Mouse (Mus musculus): Measurements from ENCODE around the gene Pgc.

Pgc gene

DNA sequence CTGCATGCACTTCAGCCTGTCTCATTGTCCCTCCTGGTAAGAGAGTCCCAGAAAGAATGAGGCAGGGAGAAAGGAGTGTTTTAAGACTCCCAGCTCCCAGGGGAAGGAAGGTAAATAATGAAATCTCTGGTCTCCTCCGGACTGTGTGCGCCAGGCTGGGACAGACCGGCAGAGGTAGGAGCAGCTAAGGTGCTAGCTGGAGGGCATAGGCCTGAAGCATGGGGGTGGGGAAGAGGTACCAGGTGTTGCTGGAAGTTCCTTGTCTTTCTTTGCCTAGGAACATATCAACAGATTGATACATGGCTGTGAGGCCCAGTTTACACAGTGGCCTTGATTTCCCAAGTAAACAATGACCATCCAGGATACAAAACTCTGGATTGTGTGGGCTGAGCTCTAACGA lies 17.7 kb upstream of the Pgc start:
- DNase-seq (ENCODE audit: low read depth, low spot score): no peak

DNA sequence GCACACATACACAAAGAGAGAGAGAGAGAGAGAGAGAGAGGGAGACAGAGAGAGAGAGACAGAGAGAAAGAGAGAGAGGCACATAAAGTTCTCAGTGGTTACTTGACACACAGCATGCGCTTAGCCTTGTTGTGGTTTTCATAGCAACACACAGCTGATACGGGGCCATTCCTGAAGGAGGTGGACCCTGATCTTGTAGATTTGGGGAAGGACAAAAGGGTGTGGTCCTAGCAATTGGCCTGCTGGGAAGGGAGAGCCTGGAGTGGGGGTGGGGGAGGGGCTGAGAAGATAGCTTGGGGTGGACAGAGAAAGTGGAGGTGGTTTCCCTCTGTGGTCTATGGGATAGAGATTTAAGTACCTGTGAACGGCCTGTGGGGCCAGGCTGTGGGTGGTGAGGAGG lies 16.6 kb upstream of the Pgc start:
- DNase-seq (ENCODE audit: low read depth, low spot score): no peak

DNA sequence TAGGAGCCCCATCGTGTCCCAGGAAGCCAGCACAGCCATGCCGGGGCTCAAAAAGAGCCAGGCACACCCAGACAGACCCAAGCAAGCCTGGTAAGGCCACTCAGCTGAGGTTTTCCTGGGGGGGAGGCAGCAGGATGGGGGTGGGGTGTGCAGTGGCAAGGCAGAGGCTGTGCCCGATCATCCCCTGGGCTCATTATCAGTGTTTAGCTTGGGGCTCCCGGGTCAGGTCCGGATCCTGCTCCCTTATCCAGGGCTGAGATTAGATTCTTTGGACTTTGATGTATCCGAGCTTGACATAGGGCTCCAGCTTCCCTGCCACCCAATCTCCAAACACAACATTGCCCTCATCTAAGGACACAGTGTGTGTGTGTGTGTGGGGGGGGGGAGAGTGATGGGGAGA lies 14.8 kb upstream of the Pgc start:
- no peak for DNase-seq (ENCODE audit: low read depth, low spot score)

DNA sequence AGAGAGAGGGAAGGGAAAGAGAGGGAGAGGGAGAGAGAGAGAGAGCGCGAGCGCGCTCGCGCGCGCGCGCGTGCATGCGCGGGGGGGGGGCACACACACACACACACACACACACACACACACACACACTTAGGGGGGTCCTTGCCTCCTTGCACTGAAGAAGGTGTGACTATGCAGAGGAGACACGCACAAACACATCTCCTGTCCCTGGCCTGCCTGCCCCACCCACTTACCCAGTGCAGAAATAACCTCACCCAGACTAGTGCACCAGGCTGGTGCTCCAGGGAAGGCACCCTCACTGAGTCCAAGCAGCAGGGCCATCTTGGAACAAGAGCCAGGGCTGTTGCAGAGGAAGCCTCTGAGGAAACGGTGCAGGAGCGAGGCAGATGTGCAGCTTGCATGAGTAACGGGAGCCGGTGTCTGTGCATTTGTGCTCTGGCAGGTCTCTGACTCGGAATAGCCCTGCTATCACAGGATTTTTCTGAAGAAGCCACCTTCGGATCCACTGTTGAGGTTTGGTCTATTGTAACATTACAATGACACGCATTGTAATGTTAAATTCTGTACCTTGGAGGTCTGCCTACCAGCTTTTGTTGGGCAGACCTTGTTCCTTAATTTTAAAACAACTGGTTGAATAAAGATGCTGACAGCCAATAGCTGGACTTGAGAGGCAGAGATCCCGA lies 13.6 kb upstream of the Pgc start:
- DNase-seq (ENCODE audit: low read depth, low spot score): no peak

DNA sequence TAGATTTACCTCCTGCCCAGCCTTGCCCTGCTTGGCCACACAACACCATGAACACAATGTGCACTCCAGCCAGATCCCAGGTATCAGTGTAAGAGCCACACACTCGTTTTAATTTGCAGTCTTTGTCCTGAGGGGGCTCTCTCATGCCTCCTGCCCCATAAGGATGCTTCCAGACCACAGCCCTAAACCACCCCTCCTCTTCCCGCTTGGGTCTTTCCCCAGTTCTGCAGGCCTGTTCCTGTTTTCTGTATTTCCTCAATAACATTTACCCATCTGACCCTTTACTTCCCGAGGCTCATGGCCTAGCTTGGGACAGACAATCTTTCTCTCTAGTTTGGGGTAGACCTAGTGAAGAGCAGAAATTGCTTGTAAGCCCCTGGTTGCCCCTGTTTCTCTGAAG lies 11.6 kb upstream of the Pgc start:
- DNase-seq (ENCODE audit: low read depth, low spot score): no peak

DNA sequence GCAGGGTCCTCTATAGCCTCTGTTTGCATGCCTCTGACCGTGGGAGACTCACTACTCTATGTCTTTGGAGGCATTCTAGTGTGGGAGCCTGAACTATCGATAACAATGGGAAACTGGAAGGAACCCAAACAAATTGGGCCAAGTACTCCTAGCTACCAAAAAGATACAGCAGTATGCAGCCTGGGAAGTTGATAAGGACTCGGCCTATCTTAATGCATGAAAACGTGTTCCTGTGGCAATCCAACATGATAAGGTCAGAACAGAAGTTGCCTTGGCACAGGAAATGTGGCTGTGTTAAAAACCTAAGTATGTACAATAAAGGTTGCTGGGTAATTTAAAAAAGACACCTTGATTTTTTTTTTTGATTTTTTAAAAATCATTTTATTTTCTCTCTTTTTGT lies 5.5 kb upstream of the Pgc start:
- no peak for DNase-seq (ENCODE audit: low read depth, low spot score)

DNA sequence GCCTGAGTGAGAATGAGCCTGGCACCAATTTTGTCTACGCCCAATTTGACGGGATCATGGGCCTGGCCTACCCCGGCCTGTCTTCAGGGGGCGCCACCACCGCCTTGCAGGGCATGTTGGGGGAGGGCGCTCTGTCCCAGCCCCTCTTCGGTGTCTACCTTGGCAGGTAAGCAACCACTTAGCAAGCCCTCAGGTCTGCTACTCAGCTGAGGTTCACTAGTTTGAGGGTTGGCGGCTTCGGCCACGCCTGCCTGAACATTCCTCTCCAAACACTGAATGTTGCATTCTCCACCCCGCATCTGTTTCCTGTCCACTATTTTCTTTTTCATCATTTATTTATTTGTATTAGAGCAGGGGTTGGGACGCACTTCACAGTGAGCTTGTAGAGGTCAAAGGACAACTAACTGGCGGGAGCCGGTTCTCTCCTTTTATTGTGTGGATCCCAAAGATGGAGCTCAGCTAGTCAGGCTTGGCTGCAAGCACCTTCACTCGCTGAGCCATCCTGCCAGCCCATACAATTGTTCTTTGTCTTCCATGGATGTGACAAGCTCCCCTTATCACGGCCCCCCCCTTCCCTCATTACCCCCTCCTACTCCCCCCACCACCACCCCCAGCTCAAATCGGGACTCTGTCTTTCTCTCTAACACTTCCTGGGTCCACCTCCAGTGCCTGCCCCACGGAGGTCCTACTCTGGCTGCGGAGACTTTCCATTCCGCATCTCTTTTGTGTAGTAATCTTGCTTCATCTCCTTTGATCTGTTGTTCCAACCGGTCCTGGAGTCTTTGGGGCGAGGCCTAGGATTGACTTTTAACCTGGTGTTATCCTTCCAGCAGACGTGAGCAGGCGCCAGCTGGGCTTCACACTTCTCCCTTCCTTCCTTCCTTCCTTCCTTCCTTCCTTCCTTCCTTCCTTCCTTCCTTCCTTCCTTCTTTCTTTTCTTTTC lies 4.3 kb downstream of the Pgc start:
- DNase-seq (ENCODE audit: low read depth, low spot score): no peak

DNA sequence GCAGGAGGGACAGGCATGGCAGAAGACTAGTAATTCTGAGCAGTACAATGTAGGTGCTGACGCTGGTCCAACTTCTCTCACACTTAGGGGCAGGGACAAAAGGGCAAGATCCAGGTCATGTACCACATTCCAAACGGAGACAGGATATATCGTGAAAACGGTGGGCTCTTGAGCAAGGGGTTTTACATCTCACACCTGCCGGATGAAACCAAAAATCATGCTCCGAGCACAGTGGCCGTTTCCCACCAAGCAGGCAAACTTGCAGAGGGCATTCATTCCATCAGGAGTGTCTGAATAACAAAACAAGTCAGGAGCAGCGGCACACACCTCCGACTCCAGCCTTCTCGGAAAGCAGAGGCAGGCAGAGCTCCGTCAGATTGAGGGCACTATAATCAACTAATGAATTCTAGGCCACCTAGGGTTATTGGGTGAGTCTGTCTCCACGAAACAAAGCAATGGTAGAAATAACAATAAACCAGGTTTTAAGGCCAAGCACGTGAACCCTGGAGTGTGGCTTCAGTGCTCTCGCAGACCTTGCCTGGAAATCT lies 9.0 kb downstream of the Pgc start:
- DNase-seq (ENCODE audit: low read depth, low spot score): no peak

DNA sequence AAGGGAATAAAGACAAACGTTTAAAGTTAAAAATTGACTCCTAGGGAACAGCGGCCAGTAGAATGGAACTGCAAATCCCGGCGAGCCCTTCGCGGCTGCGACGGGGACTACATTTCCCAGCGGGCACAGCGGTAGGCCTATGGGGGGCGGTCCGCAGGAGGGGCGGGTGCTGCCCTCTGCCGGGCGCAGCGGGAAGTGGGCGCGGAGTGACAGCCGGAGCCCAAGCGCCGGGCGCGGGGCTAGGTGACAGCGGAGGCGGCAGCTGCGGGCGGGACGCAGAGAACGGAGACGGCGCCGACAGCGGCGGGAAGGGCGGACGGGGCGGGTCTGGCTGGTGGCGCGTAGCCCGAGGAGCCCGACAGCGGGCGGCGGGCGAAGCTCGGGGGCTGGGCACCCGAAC lies 10.2 kb downstream of the Pgc start, which contains the start of gene Tfeb:
Tfeb (plus strand) TSS at position 175 of the 400 bp plus-strand sequence.
- no peak for DNase-seq (ENCODE audit: low read depth, low spot score)

DNA sequence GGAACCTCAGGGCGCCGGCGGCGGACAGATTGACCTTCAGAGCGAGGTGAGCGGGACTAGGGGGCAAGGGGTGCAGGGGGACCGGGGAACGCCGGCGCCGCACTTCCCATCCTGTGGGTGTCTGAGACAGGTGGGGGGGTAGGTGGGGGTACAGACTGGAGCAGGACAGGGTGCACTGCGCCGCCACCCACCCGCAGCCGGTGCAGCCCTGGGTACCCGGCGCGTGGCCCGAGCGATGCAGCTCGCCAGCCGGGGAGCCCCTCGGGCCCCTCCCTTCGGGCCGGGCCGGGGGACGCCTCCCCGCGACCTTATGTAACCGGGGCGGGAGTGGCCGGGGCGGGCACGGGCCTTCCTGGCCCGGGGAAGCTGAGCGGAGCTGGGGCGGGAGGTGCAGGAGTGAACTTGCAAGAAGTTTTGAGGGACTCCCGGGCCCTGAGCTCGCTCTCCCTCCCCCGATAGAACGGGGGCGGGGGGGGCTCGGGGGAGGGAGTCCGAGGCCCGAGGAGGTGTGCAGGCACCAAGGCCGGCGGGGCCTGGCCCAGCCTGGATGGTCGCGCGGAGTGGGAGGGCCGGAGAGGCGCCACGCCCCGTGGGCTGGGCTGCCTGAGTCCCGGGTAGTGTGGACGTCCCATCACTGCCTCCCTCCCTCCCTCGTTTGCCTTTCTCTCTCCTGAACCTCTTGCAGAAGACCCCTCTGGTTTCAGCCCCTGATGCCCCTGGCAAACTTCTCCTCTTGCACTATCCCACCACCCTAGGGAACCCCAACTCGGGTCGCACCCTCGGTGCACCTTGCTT lies 10.8 kb downstream of the Pgc start:
- DNase-seq (ENCODE audit: low read depth, low spot score): no peak

DNA sequence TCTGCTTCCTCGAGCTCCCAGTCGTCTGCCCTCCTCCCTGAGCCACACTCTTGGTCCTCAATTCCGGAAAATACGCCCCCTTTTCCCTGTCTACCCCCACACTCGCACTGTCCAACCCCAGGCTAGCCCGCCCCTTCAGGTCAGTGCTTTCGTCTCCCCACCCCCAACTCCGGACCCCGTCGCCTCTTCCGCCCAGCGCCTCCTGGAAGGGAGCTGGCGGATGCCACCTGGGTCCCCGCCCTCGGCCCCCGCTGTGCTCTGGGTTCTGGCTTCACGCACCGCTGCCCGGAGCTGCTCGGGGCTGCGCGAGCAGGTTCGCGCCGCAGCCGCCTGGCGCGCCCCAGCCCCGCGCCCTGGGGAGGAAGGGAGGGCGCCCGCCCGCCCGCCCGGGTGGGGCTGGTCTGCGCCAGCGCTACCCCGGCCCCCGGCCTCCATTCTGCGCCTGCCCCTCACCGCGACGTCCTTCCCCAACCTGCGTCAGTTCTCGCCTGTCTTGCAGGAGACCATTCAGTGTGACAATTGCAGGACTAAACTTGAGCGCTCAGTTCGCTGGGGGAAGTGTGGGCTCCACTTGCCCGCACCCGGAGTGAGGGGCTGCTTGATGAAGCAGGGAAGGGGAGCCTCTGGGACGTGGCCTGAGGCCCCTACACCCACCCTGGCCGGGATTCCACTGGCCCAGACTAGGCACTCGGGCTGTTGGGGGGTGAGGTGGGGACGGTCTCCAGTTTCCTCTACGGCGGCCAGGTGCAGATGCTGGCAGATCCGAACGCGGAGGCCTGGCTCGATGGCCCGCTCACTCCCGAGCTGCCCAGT lies 11.6 kb downstream of the Pgc start:
- no peak for DNase-seq (ENCODE audit: low read depth, low spot score)

DNA sequence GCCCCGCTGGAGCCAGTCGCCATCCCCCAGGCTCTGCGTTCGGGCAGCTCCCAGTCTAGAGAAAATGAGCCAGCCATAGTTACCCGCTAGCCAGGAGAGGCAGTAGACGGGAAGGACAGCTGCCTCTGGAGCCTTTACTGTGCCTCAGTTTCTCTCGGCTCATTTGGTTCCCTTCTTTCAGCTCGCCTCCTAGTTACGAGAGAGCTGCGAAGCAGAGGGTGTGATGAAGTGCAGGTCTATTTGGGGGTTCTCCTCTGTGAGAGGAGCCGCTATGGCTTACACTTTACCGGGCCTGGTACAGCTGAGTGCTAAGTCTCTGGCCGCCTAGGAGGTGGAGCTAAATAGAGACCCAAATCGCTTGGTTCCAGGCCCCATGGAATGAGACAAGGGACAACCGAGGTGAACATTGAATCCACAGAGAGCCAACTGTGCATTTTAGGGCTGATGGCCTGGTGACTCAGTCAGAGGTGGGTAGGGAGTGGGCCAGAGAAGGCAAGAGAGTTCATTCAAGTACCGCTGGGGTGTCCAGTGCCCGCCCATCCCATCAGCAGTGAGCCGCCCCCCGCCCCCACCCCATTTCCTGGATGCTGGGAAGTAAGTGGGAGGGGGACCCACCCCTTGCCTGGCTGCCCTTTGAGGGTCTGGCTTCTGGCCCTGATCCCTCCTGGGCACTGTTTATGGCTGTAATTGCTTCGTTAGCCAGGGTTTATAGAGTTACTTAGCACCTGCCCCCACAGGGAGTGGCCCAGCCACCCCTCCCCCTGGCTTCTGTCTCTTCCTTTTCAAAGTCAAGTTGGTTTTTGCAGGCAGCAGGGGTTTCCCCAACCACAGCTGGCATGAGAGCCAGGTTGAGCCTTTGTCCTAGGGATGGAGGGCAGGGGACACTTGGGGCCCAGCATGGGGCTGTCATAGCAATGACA lies 12.5 kb downstream of the Pgc start:
- no peak for DNase-seq (ENCODE audit: low read depth, low spot score)

DNA sequence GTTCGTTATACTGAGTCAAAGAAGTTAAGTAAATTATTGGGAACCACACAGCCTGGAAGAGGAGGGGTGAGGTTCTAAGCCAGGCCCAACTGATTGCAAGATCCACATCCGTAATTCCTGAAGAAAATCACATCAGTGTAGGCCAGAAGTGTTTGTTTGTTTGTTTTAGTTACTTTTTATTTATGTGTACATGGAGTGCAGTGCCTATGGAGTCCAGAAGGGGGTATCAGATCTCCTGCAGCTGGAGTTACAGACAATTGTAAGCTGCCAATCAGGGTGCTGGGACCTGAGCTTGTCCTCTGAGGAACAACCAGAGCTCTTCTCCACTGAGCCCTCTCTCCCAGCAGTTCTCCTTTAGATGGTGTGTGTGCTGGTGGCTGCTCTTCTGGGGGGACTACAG lies 13.5 kb downstream of the Pgc start:
- DNase-seq (ENCODE audit: low read depth, low spot score): no peak

DNA sequence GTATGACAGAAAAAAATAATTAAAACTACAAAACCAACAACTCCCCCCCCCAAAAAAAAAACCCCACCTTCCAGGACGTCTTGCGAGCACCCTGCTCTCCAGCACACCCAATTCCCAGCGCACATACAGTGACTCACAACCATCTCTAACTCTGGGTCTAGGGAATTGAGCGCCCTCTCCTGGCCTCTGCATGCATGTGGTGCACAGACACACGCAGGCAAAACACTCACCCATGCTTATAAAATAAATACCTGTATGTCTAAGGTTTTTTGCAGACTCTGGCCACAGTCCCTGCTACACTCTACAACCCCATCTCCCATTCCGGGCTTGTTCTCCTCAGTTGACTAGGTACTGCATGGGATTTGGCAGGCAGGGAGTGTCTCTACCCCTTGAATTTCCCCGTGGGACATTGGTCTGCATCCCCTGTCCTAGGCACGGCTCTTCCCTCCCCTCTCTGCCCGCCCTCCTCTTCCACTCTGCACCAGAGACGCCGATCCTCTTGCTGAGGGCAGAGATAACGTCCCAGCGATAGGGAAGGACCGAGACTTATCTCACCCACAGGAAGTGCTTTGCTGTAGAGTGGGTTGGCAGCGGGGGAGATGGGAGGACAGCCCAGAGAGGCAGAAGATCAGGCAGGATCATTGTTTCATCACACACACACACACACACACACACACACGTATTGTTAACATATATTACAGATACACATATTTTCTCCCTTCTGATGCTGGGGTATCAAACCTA lies 16.5 kb downstream of the Pgc start:
- no peak for DNase-seq (ENCODE audit: low read depth, low spot score)

DNA sequence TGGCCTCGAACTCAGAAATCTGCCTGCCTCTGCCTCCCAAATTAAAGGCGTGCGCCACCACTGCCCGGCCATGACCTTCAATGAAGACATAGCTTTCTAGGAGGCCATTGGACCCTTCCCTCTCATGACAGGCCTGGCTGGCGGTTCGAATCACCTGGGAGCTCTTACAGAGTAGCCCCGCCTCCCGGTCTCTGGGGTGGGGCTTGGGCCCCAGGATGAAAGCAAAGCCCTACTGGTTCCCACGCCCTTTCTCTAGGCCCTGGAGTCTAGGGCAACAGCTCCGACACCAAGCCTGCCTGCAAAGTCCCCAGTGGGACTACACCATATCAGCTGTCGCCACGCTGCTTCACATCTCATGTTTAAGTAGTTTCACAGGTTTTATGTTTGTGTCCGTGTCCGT lies 17.4 kb downstream of the Pgc start:
- no peak for DNase-seq (ENCODE audit: low read depth, low spot score)

DNA sequence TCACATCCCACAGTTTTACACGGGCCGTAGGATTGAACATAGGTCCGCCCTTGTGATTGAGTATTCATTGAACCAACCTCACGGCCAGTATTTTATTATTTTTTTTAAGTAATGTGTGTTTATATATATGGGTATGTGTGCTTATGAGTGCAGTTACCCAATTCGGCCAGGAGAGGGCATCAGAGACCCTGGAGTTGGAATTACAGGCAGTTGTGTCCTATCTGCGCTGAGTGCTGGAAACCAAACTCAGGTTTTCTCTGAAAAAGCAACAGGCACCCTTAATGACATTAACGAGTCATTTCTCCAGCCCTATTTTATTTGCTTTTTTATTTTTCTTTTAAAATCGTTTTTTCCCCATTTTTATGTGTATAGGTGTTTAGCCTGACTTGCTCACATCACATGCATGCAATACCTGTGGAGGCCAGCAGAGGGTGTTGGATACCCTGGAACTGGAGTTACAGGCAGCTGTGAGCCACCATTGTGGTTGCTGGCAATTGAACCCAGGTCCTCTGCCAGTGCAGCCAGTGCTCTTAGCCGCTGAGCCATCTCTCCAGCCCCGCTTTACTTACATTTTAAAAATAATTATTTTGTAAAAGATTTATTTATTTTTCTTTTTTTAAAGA lies 18.2 kb downstream of the Pgc start:
- no peak for DNase-seq (ENCODE audit: low read depth, low spot score)

DNA sequence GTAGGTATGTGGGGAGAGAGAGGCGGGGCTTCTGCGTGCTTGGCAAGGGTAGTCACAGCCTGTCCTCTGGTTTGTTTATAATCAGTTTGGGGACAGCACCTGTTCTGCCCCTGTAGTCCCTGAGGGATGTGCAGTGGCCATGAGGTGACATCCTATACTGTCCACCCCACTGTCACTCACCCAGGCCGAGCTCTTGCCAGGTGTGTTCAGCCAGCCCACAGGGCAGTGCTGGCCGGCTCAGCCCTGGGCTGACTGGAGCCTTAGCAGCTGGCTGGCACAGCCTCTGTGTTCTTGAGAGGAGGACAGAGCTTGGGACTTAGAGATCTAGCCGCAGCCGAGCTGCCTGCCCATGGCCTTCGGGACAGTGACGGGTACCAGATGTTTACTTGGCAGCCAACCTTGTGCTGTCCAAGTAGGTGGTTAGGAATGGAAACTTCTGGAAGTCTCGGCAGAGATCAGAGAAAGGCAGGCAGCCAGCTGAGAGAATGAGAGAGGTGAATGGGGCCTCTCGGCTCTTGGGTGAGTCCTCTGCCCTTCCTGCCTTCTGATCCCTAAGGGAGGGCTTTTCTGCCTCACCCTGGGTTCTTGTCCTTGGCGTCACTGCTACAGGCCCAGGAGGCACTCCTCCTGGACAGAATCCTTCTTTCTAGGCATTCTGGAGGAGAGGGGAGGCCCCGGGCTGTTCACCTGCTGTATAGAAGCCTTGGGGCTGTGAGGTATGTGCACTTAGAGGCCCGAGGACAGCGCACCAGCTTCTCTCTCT lies 22.3 kb downstream of the Pgc start:
- no peak for DNase-seq (ENCODE audit: low read depth, low spot score)

DNA sequence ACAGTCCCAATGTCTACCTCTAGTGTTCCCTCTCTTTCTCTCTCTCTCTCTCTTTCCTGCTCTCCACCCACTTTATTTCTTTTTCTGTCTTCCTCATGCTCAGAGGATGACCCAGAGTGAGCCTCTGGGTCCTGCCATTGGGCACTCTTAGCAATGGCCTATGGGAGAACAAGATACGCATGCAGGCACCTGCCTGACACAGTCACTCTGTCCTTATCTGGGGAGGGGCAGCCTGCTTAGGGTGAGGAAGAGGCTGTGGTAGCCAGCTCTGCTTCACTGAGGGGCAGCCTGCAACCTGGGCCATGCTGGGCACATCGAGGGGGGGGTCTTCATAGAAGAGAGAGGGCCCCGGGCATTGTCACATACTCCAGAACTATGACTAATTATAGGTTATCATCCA lies 23.0 kb downstream of the Pgc start:
- no peak for DNase-seq (ENCODE audit: low read depth, low spot score)
